Mouse (Mus musculus) thymus, adult 2 months (tissue): ENCODE measurements at regions not wholly inside any gene's neighbourhood (a gene's known extent, or its start where the extent isn't known, plus 50 kb on each side); places are given as distances from the start of the nearest gene placed in this dataset.

Source experiments
- DNase-seq: peaks from one replicate; pipeline ENCODE4 v3.0.0; 2021
- H3K27ac ChIP-seq: fragments of 200-500 bp; 2 replicates; pipeline ENCODE4 v1.5.1; 2012; ENCODE audit warnings: low read length, control low read depth; ENCODE audit not compliant: control insufficient read depth, insufficient read depth
- H3K27me3 ChIP-seq: fragments of 200-500 bp; 2 replicates; pipeline ENCODE4 v1.6.1; 2012; ENCODE audit warnings: mild to moderate bottlenecking, low read length, moderate library complexity, mixed read lengths; ENCODE audit not compliant: control insufficient read depth, insufficient read depth
- H3K36me3 ChIP-seq: fragments of 200-500 bp; 2 replicates; pipeline ENCODE4 v1.6.1; 2012; ENCODE audit warnings: mild to moderate bottlenecking, low read length, moderate library complexity; ENCODE audit not compliant: control insufficient read depth, insufficient read depth
- H3K4me1 ChIP-seq: fragments of 200-500 bp; replicated peaks from 2 replicates; pipeline ENCODE4 v1.6.1; 2012; ENCODE audit warnings: low read length; ENCODE audit not compliant: control insufficient read depth, insufficient read depth
- H3K4me3 ChIP-seq: fragments of 200-500 bp; 2 replicates; pipeline ENCODE4 v1.5.1; 2012; ENCODE audit warnings: mild to moderate bottlenecking, low read length, control low read depth, moderate library complexity; ENCODE audit not compliant: control insufficient read depth, insufficient read depth
- CTCF ChIP-seq: fragments of 200-500 bp; IDR thresholded peaks from 2 replicates; pipeline ENCODE4 v1.5.1; 2012; ENCODE audit warnings: mild to moderate bottlenecking, control low read depth, low read length, moderate library complexity, borderline replicate concordance; ENCODE audit not compliant: control insufficient read depth, poor library complexity, insufficient read depth; ENCODE audit errors: extremely low read depth
- POLR2A ChIP-seq: fragments of 200-500 bp; IDR thresholded peaks from 2 replicates; pipeline ENCODE4 v1.6.1; 2012; ENCODE audit warnings: mild to moderate bottlenecking, low read length, control low read depth, moderate library complexity; ENCODE audit not compliant: control insufficient read depth, poor library complexity, insufficient read depth; ENCODE audit errors: extremely low read depth
- WGBS: fragments of 180-500 bp; shearing (Covaris S2); methylation state at CpG from one replicate; pipeline ENCODE4 v1.1.7; 2018; 5-methylcytosine and 5-hydroxymethylcytosine counted together

DNA sequence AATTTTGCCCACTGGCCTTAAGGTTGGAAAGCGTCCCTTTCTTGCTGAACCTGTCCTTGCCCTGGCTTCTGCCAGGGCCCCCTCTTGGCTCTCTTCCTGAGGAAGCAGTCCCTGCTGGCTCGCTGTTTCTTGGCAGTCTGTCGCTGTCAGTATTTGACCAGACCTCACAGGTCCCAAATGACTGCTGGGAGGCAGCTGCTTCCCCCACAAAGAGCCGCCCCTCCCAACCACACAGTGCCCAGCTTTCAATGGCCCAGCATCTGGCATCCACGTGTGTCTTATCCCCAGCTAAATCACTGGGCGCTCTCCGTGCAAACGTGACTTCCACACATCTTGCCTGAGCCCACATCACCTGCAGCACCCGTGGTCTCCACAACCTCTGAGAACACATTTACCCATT is 345.3 kb downstream of the Bcor start:
- no peaks in the 10 kb centered on the region; the same call in 1 of the 2 replicates for H3K4me1 ChIP-seq
- 11% methylated on average over 9 of the region's 9 CpGs for WGBS
- TF ChIP-seq CTCF, result no peak
- no peak for TF ChIP-seq POLR2A

DNA sequence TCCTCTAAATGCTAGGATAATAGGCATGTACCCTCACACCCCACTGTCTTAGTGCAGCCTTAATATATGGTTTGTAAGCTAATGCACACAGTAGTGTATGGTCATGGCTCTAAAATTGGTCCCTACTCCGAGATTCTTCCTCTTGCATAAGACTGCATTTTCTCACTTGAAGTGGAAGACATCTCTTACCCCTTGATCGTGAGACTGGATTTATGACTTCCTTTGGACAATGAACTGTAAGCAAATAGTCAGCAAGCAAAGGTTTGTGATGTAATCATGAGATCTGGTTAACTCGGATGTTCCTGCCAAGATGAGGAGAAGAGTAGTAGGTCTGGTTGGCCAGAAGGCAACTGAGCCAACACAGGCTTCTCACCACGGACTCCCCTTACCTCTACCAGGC is 344.3 kb downstream of the Bcor start:
- H3K27me3 ChIP-seq, result no peaks in the 10 kb centered on the region
- DNase-seq, result no peak
- no peaks in the 10 kb centered on the region for H3K36me3 ChIP-seq
- no peak overlapping the region for H3K27ac ChIP-seq
- TF ChIP-seq CTCF (no peak), POLR2A (no peak)
- H3K4me1 ChIP-seq, result no peaks in the 10 kb centered on the region; the same call in 1 of the 2 replicates
- no peak overlapping the region for H3K4me3 ChIP-seq
- WGBS, result 69% methylated on average over 4 of the region's 4 CpGs

More for the DNA sequence above, 345.3 kb downstream of the Bcor start:
- Histone ChIP-seq H3K27ac (no peak overlapping the region), H3K27me3 (no peaks in the 10 kb centered on the region), H3K36me3 (no peaks in the 10 kb centered on the region), H3K4me3 (no peak overlapping the region)
- no peak for DNase-seq

DNA sequence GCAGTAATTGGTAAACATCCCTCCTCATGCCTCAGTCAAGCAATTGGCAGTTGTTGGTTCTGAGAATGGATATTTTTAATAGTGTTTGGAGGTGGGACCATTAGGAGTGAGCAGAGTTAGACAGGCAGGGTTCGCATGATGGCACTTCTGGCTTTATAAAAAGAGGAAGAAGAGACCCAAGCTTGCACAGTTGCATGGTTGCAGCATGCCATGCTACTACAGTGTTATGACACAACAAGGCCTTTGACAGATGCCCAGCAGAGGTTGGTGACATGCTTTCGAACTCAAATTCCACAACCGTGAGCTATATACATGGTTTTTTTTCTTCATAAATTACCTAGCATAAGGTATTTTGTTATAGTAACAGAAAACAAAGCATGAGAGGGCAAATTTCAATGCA is 341.5 kb downstream of the Bcor start:
- no peaks in the 10 kb centered on the region; the same call in 1 of the 2 replicates for H3K4me1 ChIP-seq
- H3K27ac ChIP-seq, result no peak overlapping the region
- no peaks in the 10 kb centered on the region for H3K27me3 ChIP-seq
- no peaks in the 10 kb centered on the region for H3K36me3 ChIP-seq
- H3K4me3 ChIP-seq, result no peak overlapping the region
- TF ChIP-seq POLR2A (no peak), CTCF (no peak)
- DNase-seq, result no peak
- 98% methylated on average over 3 of the region's 3 CpGs for WGBS

DNA sequence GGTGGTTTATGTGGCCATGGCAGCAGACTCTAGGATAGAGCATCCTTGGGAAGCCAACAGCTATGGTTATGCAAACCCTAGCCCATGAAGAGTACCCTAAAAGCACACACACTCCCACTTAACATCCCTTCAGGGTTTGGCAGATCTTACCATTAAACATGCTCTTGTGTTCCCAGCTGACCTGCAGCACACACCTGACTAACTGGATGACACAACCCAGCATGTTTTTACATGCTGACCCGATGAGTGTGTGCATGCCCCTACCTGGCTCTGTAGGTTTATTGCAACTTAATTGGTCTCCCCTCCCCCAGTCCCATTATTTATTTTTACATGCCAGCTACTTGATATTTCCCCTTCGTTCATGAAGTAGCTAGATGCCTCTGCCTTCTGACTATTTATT is 339.0 kb downstream of the Bcor start:
- Histone ChIP-seq H3K36me3 (no peaks in the 10 kb centered on the region), H3K27me3 (no peaks in the 10 kb centered on the region), H3K27ac (no peak overlapping the region), H3K4me3 (no peak overlapping the region), H3K4me1 (no peaks in the 10 kb centered on the region)
- WGBS, result 88% methylated on average over 2 of the region's 2 CpGs
- DNase-seq, result no peak
- TF ChIP-seq POLR2A (no peak), CTCF (no peak)

DNA sequence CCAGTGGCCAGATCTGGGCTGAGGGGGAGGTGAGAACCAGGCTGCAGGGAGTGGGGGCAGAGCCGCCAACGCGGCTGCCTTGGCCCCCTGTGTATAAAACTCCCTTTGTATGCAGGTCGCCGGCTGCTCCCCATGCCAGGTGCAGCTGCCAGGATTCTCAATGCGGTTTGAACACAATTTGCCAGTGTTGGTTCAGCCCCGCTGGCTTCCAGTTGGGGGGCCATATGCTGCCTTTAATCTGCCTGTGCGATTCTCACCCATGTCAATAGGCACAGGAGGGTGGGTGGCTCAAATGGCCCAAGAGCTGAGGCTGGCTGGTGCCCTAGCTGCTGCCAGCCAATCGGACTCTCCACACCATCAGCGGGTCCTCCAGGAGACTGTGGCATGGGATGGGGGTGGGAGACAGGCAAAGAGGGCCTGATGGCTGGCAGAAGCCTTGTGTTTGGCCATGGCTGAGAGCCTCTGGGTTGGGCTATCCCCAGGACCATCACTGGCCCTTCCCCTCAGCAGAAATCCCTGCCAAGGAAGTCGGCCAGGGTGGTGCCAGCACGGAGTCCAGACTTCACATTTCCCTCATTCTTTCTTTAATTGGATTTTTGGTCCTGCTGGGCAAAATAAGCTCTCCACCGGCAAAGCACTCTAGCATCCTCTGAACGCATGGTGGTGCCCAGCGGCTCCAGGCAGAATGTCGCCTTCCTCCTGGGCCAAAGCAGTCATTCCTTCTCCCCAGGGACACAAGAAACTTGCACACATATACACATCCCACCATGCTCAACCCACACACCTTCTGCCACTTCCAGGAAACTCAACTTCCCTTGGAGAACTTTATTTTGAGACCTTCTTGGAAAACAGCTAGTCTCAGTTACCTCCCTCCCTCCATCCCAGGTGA is 338.0 kb downstream of the Bcor start:
- no peak overlapping the region for H3K4me3 ChIP-seq
- H3K27ac ChIP-seq, result no peak overlapping the region
- H3K36me3 ChIP-seq, result no peaks in the 10 kb centered on the region
- no peaks in the 10 kb centered on the region for H3K4me1 ChIP-seq
- no peak for DNase-seq
- H3K27me3 ChIP-seq, result no peaks in the 10 kb centered on the region
- WGBS, result 93% methylated on average over 16 of the region's 16 CpGs
- TF ChIP-seq CTCF (no peak), POLR2A (no peak)

DNA sequence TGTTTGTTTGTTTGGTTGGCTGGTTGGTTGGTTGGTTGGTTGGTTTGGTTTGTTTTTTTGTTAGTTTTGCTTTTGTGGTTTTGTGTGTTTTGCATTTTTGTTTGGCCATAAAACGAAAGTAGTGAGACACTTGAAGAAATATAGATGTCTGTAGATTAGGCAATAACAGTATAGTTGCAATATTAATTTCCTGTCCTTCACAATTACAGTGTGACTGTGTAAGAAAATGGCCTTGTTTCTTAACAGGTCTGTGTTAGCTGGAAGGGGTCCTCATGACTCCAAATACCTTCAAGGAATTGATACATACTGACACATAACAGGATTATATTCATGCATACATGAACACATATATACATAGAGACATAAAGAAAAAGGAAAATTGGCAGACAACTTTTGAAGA is 334.2 kb downstream of the Bcor start:
- no peaks in the 10 kb centered on the region for H3K36me3 ChIP-seq
- no peak overlapping the region for H3K27ac ChIP-seq
- H3K27me3 ChIP-seq, result no peaks in the 10 kb centered on the region
- no peak for TF ChIP-seq CTCF
- H3K4me3 ChIP-seq, result no peak overlapping the region
- DNase-seq, result no peak
- WGBS, result 95% methylated on average over 1 of the region's 1 CpGs
- no peaks in the 10 kb centered on the region for H3K4me1 ChIP-seq

DNA sequence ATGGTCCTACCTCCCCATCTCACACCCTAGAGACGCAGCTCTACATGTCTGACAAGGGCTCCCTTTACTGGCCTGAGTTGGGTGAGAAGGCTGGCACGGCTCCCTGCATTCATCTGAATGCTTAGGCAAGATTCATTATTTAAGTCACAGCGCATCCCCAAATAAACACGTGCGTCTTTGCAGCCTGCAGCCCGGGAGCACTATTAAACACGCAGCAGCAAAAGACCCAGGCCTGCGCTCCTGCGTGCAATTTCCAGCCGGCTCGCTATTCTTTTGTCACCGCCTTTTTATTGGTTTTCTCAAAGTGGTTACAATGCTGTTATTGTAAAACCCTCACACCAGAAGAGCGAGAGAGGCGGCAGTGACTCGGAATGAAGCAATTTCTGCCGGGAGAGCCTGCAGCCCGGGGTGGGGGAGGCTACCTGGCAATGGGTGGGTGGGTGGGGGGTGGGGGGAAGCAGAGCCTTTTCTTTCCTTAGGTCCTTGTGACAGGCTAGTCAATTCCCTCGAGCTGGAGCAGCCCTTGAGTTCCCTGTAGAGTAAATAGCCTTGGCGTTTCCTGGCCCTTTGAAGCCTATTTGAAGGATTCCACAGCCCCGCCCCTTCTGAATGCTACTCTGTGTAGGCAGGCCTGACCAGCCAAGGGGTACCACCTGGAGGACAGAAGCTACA is 333.3 kb downstream of the Bcor start:
- no peak for DNase-seq
- H3K27ac ChIP-seq, result no peak overlapping the region
- H3K4me1 ChIP-seq, result no peaks in the 10 kb centered on the region
- H3K36me3 ChIP-seq, result no peaks in the 10 kb centered on the region
- H3K27me3 ChIP-seq, result no peaks in the 10 kb centered on the region
- no peak overlapping the region for H3K4me3 ChIP-seq
- TF ChIP-seq CTCF, result no peak
- no peak for TF ChIP-seq POLR2A
- WGBS, result 77% methylated on average over 20 of the region's 20 CpGs
